Mouse (Mus musculus) urinary bladder, postnatal 36 days (tissue): ENCODE data around the gene Fam205c.

Experiments used
- DNase-seq, 2 experiments: peaks; one replicate each; pipeline ENCODE4 v3.0.0; 2022; ENCODE audit warnings: low spot score in 2 of 2, mixed read lengths in 1 of 2

Gene Fam205c

DNA sequence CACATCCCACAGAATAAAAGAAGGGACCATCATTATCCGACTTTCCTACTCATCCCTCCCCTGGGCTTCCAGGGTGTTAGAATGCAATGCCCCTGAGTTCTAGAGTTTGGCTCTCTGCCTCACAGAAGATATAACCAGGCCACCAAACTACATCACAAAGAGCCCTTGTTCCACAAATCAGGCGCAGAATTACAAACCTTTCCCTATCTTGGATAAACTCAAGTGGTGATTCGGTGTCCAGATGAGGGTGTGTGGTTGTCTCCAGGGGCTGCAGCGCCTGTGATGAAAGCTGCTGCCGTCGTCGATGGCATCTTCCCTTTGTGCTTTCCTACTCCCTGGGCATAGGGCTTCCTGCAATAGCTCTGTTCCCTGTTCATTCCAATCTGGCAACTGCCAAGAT is at the start of gene Fam205c:
Gene Fam205c, minus strand, starts transcription at position 101 of the 400 bp plus-strand sequence.
- DNase-seq: no peak

DNA sequence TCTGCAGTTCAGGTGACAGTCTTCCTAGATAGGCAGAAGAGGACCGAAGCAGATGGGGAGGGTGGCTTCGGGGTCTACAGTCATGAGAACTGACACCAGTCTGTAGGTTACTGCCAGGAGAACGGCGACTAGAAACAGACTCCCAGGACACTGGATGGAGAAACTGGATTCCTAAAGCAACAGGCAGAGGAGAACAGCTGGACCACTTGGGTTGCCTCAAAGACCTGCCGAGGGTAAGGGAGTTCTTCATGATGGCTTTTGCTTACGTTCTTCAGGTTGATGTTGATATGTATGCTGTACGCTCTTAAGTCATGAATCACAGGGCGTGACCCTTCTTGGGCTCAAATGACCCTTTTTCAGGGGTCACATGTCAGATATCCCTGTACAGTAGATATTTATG is 48.4 kb upstream of the Fam205c start:
- DNase-seq: no peak

DNA sequence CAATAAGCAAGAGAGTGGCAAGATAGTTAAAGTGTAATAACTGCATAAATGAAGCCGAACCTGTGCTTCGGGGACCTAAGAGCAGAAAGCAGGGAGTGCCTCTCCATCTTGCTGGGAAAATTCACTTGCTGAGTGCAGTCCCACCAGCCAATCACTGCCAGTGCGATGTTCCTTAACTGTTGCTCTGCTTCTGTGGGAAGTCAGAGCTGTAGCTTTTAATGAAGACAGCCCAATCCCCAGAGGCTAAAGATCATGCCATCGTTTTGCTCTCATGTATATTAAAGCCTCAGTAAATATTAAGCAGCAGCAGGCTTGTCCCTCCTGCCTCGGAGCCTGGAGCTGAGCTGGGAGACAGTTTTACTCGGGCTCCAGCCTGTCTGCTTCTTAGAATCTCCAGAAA is 48.0 kb upstream of the Fam205c start:
- no peak for DNase-seq

DNA sequence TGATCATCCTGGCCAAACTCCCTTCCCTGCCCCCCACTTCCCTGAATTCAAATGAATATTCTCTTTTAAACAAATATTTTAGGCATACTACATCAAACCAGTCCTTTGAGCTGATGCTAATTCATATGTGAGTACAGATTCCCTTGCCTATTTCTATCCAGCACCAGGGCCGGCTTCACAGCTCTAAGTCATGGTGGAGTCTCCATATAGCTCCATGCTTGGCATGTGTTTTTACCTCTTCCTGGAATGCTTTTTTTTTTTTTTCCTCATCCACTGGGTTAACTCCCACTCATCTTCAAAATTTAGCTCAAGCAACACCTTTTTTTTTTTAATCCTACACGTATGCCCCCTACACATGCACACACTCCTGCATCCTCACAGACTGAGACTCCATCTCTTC is 47.5 kb upstream of the Fam205c start:
- DNase-seq: no peak

DNA sequence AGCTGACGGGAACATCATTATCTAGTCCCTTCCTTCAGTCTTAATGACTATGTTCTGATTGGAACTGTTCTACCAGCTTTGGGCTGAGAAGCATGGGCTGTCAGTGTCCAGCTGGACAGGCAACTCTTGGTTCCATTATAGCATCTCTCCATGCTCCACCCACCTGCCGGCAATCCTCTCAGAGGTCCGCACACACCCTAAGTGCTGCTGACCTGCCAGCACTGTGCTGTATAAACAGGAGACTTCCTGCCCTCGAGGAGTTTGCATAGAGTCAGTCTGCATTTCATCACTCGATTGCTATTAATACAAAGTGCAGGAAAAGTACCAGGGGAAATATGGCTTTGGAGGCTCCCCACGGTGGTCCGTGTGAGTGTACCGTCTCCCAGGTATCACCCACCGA is 46.7 kb upstream of the Fam205c start:
- no peak for DNase-seq

DNA sequence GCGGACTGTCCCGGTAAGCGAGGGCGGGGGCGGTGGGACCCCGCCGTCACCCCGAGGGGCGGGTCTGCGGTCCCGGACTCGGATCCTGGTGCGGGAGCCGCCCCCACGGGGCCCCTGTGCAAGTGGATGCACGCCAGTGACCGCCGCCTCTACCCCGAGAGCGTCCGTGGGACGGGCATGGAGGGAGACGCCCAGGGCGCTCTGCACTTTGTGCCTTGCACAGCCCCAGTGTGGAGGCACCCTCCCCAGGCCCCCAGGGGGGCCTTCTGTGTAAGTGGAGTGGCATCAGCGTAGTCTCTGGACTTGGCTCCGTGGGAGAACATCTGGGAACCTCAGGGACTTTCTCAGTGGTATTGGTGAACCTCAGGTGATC is 43.4 kb upstream of the Fam205c start:
- DNase-seq: no peak

DNA sequence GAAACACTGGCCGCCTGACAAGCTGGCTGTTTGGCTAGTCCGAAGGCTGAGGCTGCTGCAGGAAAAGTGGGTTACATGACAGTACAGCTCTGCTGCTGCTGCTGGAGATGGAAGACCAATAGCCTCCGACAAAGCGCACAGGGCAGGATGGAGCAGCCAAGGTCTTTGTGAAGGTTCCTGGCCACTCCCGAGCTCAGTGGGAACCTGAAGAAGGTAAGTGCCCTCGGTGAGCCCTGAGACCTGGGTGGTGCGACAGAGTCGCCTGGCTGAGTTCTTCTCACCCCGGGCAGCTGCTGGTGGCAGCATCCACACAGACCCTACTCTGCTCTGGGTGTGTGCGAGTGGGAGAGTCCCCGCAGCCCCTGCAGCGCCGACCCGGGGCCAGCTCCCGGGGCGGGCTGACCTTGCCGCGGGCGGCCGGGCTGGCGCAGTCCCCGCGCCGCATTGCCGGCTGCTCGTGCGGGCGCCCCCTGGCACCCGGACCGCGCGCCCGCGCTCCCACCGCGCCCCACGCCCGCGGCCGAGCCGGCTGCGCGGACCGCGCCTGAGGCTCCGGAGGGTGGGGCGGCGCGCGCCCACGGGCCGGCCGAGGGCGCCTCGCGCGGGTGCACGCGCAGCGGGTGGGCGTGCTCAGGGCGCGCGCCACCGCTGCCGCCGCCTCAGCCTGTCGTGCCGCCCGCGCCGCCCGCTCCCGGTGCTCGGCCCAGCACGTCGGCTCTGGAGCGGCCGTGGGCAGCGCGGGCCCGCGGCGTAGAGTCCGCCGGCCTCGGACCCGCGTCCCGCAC is 42.8 kb upstream of the Fam205c start, which contains the start of gene Phf24:
Gene Phf24, plus strand, starts transcription at position 44 of the 785 bp plus-strand sequence.
- no peak for DNase-seq

DNA sequence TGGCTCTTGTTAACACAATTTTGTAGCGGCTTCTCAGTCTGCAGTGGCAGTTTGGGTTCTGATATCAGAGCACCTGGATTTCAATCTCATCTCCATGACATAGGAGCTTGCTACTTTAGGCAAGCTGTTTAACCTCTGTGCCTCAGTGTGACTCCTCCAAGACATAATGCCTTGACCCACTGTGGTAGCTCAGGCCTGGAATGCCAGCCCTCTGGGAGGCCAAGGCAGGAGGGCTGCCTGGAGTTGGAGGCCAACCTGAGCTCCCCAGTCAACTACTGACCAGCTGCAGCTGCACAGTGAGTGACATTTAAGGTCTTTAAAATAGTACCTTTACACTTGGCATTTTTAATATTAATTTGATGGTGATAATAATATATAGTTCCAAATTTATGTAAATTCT is 41.9 kb upstream of the Fam205c start:
- DNase-seq: no peak

DNA sequence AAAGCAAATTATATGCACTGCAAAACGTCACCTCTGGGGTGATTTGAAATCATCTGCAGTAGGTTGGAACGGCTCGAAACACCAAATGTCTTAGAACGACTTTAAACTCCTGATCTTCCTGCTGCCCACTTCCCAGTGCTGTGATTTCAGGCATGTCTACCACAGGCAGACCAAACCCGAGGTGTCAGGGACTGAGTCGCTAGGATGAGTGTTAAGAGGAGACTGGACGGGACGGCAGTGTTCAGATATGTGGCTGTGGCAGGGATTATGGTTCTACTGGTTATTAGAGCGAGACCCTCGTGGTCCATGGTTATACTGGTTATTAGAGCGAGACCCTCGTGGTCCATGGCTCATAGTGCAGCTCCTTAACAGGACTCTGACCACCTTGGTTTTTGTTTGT is 41.3 kb upstream of the Fam205c start:
- DNase-seq: no peak

DNA sequence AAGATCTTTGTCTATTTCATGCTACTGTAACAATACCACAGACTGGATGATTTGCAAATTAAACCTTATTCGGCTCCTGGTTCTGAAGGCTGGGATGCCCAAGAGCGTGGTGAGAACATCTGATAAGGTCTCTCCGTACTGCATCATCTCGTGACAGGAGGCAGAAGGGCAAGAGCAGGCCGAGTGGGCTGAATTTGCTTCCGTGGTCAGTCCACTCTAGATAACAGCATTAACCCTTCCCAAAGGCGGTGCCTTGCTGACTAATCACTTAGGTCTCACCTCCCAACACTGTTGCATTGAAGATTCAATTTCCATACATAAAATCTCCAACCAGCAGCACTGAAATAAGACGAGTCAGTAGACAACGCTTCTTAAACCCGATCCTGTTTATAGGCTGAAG is 39.4 kb upstream of the Fam205c start:
- DNase-seq: no peak

DNA sequence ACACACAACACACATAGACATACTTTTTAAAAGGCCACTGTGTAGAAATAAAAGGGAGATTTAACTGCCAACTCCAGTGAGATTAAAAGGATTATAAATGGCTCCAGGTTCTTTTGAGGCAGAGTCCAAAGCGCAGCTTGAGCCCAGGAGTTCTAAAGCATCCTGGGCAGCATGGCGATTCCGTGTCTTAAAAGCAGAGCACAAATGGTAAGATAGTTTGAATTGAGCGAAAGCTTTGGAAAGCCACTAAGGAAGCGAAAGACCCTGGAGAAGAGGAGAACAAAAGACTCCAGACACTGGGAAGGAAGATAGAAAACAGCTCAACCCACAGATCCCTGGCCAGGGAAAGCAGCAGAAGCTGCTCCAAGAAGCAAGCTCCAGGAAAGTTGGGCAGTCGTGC is 30.9 kb upstream of the Fam205c start:
- DNase-seq: no peak

DNA sequence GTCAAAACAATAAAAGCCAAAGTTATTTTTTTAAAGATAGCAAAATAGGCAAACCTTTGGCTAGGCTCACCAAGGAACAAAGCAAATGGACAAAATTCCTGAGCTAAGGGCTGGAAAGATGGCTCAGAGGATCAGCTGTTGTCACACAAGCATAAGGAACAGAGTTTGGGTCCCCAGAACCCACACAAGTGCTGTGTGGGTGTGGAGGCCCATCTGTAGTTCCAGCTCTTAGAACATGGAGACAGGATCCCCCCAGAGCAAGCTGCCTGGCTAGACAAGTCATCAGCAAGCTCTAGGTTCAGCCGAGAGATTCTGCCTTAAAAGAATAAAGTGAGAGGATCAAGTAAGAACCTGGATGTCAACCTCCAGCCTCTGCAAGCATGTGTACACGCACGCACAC is 30.5 kb upstream of the Fam205c start:
- no peak for DNase-seq

DNA sequence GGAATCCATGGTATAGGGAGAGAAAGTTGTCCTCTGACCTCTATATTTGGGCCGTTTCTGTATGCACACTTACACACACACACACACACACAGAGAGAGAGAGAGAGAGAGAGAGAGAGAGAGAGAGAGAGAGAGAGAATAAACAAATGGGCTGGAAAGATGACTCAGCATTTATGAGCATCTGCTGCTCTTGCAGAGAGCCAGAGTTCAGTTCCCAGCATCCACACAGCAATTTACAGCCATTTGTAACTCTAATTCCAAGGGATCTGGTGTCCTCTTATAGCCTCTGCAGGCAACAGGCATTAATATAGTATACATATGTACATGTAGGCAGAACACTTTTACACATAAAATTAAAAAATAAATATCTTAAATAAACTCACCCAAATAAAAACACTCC is 29.9 kb upstream of the Fam205c start:
- no peak for DNase-seq

DNA sequence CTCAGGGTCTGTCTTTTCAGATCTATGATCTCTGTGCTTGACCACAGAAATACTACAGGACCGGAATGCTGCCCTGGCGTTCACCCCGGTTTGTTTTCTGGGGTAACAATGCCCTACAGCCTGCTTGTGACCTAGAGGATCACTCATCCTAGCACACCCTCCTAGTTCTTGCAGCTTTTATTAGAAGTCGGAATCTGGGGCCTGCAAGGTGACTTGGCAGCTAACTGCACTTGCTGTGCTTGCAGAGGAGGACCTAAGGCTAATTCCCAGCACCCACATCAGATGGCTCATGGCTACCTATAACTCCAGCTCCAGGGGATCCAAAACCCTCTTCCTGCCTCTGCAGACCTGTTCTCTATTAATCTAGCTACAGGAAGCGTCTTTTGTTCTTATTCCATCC is 28.7 kb upstream of the Fam205c start:
- no peak for DNase-seq

DNA sequence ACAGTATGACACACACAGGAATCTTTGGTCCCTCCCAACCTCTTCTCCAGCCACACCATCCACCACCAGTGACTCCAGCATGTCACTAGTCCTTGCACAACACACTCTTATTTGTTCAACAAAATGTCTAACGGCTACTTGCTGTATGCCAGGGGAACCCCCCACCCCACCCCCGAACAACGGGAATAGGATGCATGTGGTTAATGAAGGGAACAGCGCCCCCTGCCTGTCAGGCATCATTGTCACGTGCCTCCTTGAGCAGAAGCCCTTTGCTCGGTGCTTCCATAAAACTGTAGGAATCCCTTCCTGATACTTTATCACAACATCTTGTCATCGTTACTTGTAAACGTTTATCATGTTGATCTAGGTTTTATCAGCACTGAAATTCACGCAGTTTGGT is 28.1 kb upstream of the Fam205c start:
- no peak for DNase-seq

DNA sequence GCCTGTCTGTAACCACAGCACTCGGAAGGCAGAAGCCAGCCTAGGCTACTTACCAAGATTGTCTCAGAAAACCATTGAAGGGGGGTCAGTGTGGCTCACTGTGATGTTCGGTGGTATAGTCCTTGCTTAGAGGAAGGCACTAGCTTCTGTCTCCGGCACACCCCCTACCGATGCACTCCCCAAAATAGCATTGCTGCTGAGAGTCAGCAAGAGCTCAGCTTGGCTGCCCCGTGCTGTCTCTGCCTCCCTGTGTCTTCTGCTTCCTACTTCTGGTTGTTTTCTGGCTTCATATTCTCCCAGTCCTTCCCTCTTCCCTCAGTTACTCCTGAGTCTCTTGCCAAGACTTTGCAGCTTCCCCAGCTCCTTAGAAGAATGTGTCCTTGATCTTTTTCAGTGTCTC is 26.8 kb upstream of the Fam205c start:
- no peak for DNase-seq

DNA sequence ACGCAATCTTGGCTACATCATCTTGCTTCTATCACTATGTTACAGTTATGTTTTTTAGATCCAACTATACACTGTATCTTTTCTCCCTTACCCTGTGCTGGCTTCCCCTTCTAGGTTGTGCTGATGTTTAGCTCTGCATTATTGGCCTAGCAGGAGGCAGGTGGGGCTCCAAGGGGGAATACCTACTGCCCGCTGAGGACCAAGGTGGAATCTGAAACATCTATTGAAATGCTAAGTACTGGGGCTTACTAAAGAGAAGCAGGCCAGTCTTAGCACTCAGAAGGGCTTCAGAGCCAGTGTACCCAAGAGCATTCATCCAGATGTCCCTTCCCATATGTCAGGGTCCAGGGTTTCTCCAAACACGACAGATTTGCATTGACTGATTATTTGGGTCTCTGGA is 24.9 kb upstream of the Fam205c start:
- DNase-seq: no peak

DNA sequence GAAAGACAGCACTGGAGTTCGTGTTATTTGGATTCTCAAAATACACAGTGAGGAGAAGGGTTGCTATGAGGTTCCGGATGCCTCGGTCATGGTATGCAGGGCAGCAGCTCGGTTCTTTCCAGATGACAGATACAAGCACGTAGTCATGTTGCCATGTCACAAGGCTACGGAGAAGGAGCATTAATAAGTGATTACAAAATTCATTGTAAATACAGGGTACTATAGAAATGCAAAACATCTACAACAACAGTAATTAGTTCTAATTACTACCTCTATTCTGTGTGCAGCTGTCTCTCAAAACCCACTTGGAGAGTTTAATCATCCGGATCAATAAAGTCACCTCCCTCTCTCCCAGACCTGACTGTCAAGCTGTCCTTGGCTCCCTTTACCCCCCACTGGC is 21.1 kb upstream of the Fam205c start:
- no peak for DNase-seq

DNA sequence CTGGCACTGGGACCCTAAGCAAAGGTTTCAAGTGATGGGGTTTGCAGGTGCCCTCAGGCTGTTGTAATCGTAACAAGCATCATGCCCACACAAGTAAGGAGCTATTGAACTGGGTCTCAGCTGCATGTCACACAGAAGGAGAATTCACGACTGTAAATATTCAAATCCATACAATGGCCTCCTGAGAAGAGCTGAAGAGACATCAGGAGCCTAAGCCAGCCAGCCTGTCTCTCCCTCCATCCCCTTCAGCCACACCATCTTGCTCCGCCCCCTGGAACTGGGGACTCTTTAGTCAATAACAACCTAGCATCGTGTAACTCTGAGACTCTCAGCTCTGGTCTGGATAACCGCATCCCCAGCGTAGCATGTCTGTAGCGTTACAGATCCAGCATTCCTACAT is 17.1 kb upstream of the Fam205c start:
- DNase-seq: no peak

DNA sequence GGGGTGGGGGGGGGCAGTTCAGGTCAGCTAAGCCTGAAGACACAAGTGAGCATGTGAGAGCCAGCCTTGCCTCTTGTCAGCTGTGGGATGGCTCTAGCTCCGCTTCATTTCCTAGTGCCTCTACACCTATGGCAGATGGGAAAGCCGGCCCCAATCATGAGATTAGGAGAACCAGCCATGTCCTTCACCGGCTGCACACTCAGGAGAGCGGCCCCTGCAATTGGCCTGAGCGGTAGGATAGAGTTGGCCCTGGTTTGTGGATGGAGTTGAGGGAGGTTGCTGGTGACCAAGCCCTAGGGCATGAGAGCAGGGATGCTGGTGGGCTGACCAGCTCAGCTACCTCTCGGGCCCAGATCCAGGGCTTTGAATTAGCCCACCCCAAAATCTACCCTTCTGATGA is 14.8 kb upstream of the Fam205c start:
- no peak for DNase-seq

DNA sequence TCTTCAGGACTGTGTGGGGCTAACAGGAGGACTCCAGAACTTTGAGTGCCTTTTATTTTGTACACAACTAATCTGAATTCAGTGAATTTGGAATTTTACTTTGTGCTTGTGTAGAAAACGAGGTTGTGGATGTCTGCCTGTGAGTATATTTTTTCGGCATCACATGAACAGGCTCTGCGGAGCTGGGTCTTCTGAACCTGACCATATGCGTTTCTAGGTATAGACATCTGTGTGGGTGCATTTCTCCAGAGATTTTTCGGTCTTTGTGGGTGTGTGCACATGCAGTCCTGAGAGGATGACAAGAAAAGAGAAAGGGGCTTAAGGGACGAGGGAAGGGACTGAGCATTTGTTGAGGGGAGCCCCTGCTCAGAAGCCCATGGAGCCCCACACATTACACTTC is 12.9 kb upstream of the Fam205c start:
- DNase-seq: no peak

DNA sequence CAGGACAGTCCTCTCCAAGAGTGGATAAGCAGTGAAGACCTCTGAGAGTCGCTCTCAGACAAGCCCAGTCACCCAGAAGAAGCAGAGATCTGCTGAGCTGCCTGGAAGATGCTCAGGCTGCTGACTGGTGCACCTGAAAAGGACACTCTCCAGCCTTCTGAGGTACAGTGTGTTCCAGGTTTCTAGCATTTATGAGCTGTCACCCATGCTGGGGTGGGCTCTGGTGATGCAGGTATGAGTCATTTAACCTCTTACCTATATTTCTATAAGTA is 6.6 kb upstream of the Fam205c start:
- DNase-seq: no peak

DNA sequence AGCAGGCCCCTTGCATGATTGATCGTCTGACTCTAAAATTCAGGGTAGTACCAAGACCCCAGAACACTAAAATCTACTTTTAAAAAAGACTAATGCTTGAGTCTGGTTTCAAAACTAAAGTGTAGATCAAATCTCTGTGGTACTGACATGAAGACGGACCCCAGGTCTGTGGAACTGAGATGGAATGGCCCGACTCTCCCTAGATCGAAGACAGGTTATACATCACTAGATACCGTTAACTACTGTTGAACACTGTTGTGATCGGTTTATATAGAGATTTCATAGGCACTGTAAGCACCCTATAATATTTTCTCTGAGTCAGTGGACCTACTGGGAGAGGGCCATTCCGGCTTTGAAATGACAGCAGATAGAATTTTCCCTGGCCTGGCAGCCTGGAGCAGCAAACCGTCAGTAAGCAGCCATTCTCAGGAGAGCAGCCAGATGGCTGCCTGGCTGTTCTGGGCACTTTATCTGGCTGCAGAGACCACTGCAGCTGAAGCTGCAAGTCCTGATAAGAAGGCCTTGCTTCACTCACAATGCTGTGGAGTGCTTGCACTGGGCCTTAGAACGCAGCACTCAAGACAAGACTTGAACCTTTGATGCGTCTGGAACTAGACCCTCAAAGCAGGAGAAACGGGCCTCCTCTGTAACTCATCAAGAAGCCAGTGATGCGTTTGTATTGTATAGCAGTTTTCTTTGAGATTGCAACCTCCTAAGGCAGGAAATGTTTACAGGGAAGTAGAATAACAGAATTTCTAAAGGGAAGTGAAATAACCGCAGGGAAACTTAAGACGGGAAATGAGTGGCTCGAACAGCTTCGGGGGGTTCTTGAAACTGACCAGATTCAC is 6.0 kb upstream of the Fam205c start:
- no peak for DNase-seq

DNA sequence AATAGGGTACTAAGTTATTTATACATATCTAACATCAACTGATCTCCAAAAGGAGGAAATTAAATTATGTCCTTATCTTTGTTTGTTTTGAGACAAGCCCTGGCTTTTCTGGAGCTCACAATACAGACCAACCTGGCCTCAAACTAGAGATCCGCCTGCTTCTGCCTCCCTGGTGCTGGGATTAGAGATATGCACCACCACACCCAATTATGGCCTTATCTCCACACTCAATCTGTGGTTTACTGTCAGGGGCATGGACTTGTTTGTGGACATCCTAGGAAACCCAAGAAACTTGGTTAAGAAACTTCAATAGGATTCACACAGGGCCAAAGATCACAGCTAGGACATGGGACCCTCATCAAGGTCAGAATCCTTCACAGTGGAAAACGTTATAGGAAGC is 3.6 kb upstream of the Fam205c start:
- no peak for DNase-seq
